Mouse (Mus musculus): ENCODE measurements around the gene Tmem94. TPM values are rescaled to one million over a fixed set of nuclear protein-coding genes. Genes with fewer than 3 reads are reported as not detected.

Gene Tmem94
- total and polyA plus RNA-seq, 2 experiments = 11.0 to 41.9 TPM

DNA sequence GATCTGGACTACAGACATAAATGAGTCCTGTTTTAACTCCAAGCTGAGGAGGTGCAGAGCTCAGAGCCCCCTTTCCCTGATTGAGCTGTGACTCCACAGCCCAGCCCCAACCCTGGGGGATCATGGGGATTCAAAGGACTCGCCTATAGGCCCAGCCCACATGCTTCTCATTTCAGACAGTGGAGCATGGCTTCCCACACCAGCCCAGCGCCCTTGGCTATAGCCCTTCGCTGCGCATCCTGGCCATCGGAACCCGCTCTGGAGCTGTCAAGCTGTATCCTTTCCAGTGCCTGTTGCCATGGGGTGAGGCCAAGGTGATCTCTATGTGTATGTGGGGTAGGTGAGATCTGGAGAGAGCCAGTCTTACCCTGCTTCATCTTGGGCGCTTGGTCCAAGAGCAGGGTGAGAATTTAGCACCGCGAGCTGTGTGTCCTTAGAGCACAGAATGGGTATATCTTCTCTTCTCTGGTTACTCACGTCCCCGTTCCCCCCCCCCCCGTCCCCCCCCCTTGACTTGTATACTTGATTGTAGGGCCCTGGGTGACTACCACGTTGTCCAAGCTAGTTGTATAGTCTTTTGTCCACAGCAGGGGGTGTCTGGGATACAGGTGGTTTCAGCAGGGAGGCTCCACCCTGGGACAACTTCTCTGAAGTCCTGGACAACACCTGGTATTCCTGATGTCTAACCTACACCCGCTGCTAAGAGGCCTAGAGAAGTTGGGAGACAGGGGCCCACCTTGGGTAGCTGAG is 78.1 kb downstream of the Tmem94 start:
- H3K27me3 ChIP-seq (ENCODE audit: control insufficient read depth, insufficient read depth, low read length) = no peaks in the 10 kb centered on the region
- H3K4me3 ChIP-seq (ENCODE audit: insufficient read depth, low read depth, low read length) = no peak overlapping the region
- no peak for DNase-seq (ENCODE audit: extremely low read depth, low read depth, low spot score)
- H3K36me3 ChIP-seq (ENCODE audit: control insufficient read depth, insufficient read depth, low read length) = peaks cover 10% of the 10 kb centered on the region; the same call in 1 of the 2 replicates
- no peak for TF ChIP-seq CTCF (IDR thresholded peaks at IDR 0.05; ENCODE audit: low read depth, low read length)
- TF ChIP-seq POLR2A (IDR thresholded peaks at IDR 0.05; ENCODE audit: extremely low read depth, insufficient read depth, low read length) = no peak
- no peak overlapping the region for H3K9ac ChIP-seq (ENCODE audit: low read depth, low read length)
- WGBS = 77% methylated on average over 12 of the region's 14 CpGs
- H3K4me1 ChIP-seq (ENCODE audit: control insufficient read depth, insufficient read depth, low read length) = peaks cover 23% of the 10 kb centered on the region
- peaks cover 5% of the 10 kb centered on the region; the same call in 1 of the 2 replicates for H3K79me2 ChIP-seq (ENCODE audit: control insufficient read depth, insufficient read depth, low read length)
- peak overlapping the region; percentile 32; the same call in 1 of the 2 replicates for H3K27ac ChIP-seq (replicated peaks; ENCODE audit: insufficient read depth, low read depth, low read length)

DNA sequence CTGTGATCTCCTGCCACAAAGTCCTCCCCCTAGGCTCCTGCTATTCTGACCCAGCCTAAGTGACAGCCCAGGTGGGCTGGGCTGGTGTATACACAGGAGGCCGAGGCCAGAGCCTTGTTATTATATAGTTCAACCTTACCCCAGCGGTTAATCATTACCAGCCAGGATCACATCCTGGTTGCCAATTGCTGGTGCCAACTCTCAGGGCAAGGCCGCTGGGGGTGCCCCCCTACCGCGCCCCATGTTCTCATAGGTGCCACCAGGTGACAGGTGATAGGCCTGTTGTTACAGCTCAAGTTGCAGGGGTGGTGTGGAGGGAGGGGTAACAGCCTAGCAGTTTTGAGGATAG is 78.6 kb downstream of the Tmem94 start:
- Histone ChIP-seq H3K4me3 (ENCODE audit: insufficient read depth, low read depth, low read length) (no peak overlapping the region), H3K79me2 (ENCODE audit: control insufficient read depth, insufficient read depth, low read length) (no peaks in the 10 kb centered on the region; the same call in 1 of the 2 replicates), H3K9ac (ENCODE audit: low read depth, low read length) (no peak overlapping the region), H3K27me3 (ENCODE audit: control insufficient read depth, insufficient read depth, low read length) (no peaks in the 10 kb centered on the region), H3K36me3 (ENCODE audit: control insufficient read depth, insufficient read depth, low read length) (peaks cover 10% of the 10 kb centered on the region; the same call in 1 of the 2 replicates), H3K27ac (replicated peaks; ENCODE audit: insufficient read depth, low read depth, low read length) (peak overlapping the region; percentile 32; the same call in 1 of the 2 replicates), H3K4me1 (ENCODE audit: control insufficient read depth, insufficient read depth, low read length) (peaks cover 17% of the 10 kb centered on the region)
- TF ChIP-seq POLR2A (IDR thresholded peaks at IDR 0.05; ENCODE audit: extremely low read depth, insufficient read depth, low read length) = no peak
- no peak for TF ChIP-seq CTCF (IDR thresholded peaks at IDR 0.05; ENCODE audit: low read depth, low read length)
- WGBS = 39% methylated on average over 5 of the region's 5 CpGs
- DNase-seq (ENCODE audit: extremely low read depth, low read depth, low spot score) = peak; percentile 81

DNA sequence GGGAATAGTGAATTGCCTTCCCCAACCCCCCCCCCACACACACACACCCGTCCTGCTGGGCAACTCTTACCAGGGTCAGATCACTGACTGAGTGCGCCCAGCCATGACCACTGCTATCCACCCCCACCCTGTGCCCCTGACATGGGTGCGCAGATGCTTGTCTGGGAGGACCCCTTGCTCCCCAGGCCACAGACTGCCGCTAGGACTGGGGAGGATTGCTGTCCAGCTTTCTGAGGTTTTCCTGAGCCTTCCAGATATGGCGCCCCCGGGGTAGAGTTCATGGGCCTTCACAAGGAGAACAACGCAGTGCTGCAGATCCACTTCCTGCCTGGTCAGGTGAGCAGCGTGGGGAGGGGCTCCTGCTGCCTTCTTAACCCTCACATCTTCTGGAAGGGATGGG is 79.0 kb downstream of the Tmem94 start:
- Histone ChIP-seq H3K36me3 (ENCODE audit: control insufficient read depth, insufficient read depth, low read length) (peaks cover 10% of the 10 kb centered on the region; the same call in 1 of the 2 replicates), H3K4me3 (ENCODE audit: insufficient read depth, low read depth, low read length) (no peak overlapping the region), H3K9ac (ENCODE audit: low read depth, low read length) (peak overlapping the region; percentile 25; the same call in 1 of the 2 replicates), H3K79me2 (ENCODE audit: control insufficient read depth, insufficient read depth, low read length) (no peaks in the 10 kb centered on the region; the same call in 1 of the 2 replicates), H3K27ac (replicated peaks; ENCODE audit: insufficient read depth, low read depth, low read length) (peak overlapping the region; percentile 6; the same call in 1 of the 2 replicates), H3K27me3 (ENCODE audit: control insufficient read depth, insufficient read depth, low read length) (no peaks in the 10 kb centered on the region), H3K4me1 (ENCODE audit: control insufficient read depth, insufficient read depth, low read length) (peaks cover 17% of the 10 kb centered on the region)
- no peak for DNase-seq (ENCODE audit: extremely low read depth, low read depth, low spot score)
- WGBS = 55% methylated on average over 8 of the region's 8 CpGs
- TF ChIP-seq POLR2A (IDR thresholded peaks at IDR 0.05; ENCODE audit: extremely low read depth, insufficient read depth, low read length) (no peak), CTCF (IDR thresholded peaks at IDR 0.05; ENCODE audit: low read depth, low read length) (no peak)

DNA sequence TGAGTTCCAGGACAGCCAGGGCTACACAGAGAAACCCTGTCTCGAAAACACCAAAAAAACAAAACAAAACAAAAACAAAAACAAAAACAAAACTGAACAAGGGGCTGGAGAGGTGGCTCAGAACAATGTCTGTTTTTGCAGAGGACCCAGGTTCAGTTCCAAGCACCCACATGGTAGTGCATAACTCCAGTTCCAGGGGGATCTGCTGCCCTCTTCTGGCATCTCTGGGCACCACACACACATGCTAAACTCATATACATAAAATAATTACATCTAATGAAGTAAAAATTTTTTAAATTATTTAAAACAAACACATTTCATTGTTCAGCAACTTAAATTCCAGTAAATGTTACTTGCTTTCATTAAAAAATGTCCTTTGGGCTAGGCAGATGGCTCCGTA is 80.6 kb downstream of the Tmem94 start:
- Histone ChIP-seq H3K36me3 (ENCODE audit: control insufficient read depth, insufficient read depth, low read length) (peaks cover 14% of the 10 kb centered on the region; the same call in 1 of the 2 replicates), H3K9ac (ENCODE audit: low read depth, low read length) (no peak overlapping the region), H3K4me3 (ENCODE audit: insufficient read depth, low read depth, low read length) (no peak overlapping the region), H3K4me1 (ENCODE audit: control insufficient read depth, insufficient read depth, low read length) (peaks cover 17% of the 10 kb centered on the region), H3K79me2 (ENCODE audit: control insufficient read depth, insufficient read depth, low read length) (no peaks in the 10 kb centered on the region), H3K27me3 (ENCODE audit: control insufficient read depth, insufficient read depth, low read length) (no peaks in the 10 kb centered on the region), H3K27ac (replicated peaks; ENCODE audit: insufficient read depth, low read depth, low read length) (no peak overlapping the region)
- WGBS = 98% methylated on average over 2 of the region's 2 CpGs
- TF ChIP-seq POLR2A (IDR thresholded peaks at IDR 0.05; ENCODE audit: extremely low read depth, insufficient read depth, low read length) (no peak), CTCF (IDR thresholded peaks at IDR 0.05; ENCODE audit: low read depth, low read length) (peak; percentile 11; the same call in 1 of the 2 replicates)
- no peak for DNase-seq (ENCODE audit: extremely low read depth, low read depth, low spot score)

Other genes with a start within 250 kb of the Tmem94 start
- gene Sumo2, start 229.2 kb upstream of the Tmem94 start, total RNA-seq (2014; rRNA removed) = 106 and 107 TPM in 2 replicates
- gene Sumo2, start 229.2 kb upstream of the Tmem94 start, polyA plus RNA-seq (2012; rRNA removed) = 24.0 and 27.2 TPM in 2 replicates
- 21.8 and 24.3 TPM in 2 replicates for gene Nup85, start 201.0 kb upstream of the Tmem94 start, total RNA-seq (2014; rRNA removed)
- gene Nup85, start 201.0 kb upstream of the Tmem94 start, polyA plus RNA-seq (2012; rRNA removed) = 21.9 and 22.4 TPM in 2 replicates
- gene Mrps7, start 161.5 kb upstream of the Tmem94 start, total RNA-seq (2014; rRNA removed) = 48.1 and 50.4 TPM in 2 replicates
- gene Mrps7, start 161.5 kb upstream of the Tmem94 start, polyA plus RNA-seq (2012; rRNA removed) = 32.9 and 39.2 TPM in 2 replicates
- gene Gga3, start 161.4 kb upstream of the Tmem94 start, total RNA-seq (2014; rRNA removed) = 1.7 and 3.2 TPM in 2 replicates
- gene Gga3, start 161.4 kb upstream of the Tmem94 start, polyA plus RNA-seq (2012; rRNA removed) = 5.9 and 8.3 TPM in 2 replicates
- gene Mif4gd, start 152.5 kb upstream of the Tmem94 start, total RNA-seq (2014; rRNA removed) = 35.5 and 40.3 TPM in 2 replicates
- gene Mif4gd, start 152.5 kb upstream of the Tmem94 start, polyA plus RNA-seq (2012; rRNA removed) = 108 and 132 TPM in 2 replicates
- gene Slc25a19, start 137.1 kb upstream of the Tmem94 start, total RNA-seq (2014; rRNA removed) = 8.9 and 14.5 TPM in 2 replicates
- 19.5 and 21.3 TPM in 2 replicates for gene Slc25a19, start 137.1 kb upstream of the Tmem94 start, polyA plus RNA-seq (2012; rRNA removed)
- gene Grb2, start 56.8 kb upstream of the Tmem94 start, total RNA-seq (2014; rRNA removed) = 14.7 and 17.3 TPM in 2 replicates
- 27.7 and 28.4 TPM in 2 replicates for gene Grb2, start 56.8 kb upstream of the Tmem94 start, polyA plus RNA-seq (2012; rRNA removed)
- gene Caskin2, start 48.2 kb downstream of the Tmem94 start, total RNA-seq (2014; rRNA removed) = 2.9 and 3.8 TPM in 2 replicates
- 8.9 and 9.7 TPM in 2 replicates for gene Caskin2, start 48.2 kb downstream of the Tmem94 start, polyA plus RNA-seq (2012; rRNA removed)
- gene Tsen54, start 49.3 kb downstream of the Tmem94 start, total RNA-seq (2014; rRNA removed) = 4.0 and 5.8 TPM in 2 replicates
- gene Tsen54, start 49.3 kb downstream of the Tmem94 start, polyA plus RNA-seq (2012; rRNA removed) = 11.2 and 15.6 TPM in 2 replicates
- 15.8 and 17.2 TPM in 2 replicates for gene Llgl2, start 58.6 kb downstream of the Tmem94 start, total RNA-seq (2014; rRNA removed)
- 46.8 and 52.7 TPM in 2 replicates for gene Llgl2, start 58.6 kb downstream of the Tmem94 start, polyA plus RNA-seq (2012; rRNA removed)
- gene Myo15b, start 93.0 kb downstream of the Tmem94 start, total RNA-seq (2014; rRNA removed) = 0.07 and 0.28 TPM in 2 replicates
- gene Myo15b, start 93.0 kb downstream of the Tmem94 start, polyA plus RNA-seq (2012; rRNA removed) = 0.51 and 0.56 TPM in 2 replicates
- gene Smim5, start 134.5 kb downstream of the Tmem94 start, total RNA-seq (2014; rRNA removed) = 0.13 TPM in 1 of 2 replicates, not detected in the other
- gene Smim5, start 134.5 kb downstream of the Tmem94 start, polyA plus RNA-seq (2012; rRNA removed) = 0.14 and 0.38 TPM in 2 replicates
- gene Smim6, start 146.6 kb downstream of the Tmem94 start, total RNA-seq (2014; rRNA removed) = 0.54 and 0.55 TPM in 2 replicates
- 0.38 and 0.71 TPM in 2 replicates for gene Smim6, start 146.6 kb downstream of the Tmem94 start, polyA plus RNA-seq (2012; rRNA removed)
- 12.8 and 16.0 TPM in 2 replicates for gene Sap30bp, start 167.8 kb downstream of the Tmem94 start, total RNA-seq (2014; rRNA removed)
- 11.2 and 12.7 TPM in 2 replicates for gene Sap30bp, start 167.8 kb downstream of the Tmem94 start, polyA plus RNA-seq (2012; rRNA removed)
- gene Recql5, start 168.0 kb downstream of the Tmem94 start, total RNA-seq (2014; rRNA removed) = 6.0 and 8.2 TPM in 2 replicates
- gene Recql5, start 168.0 kb downstream of the Tmem94 start, polyA plus RNA-seq (2012; rRNA removed) = 10.0 and 12.3 TPM in 2 replicates
- 0.34 and 0.65 TPM in 2 replicates for gene Itgb4, start 209.3 kb downstream of the Tmem94 start, total RNA-seq (2014; rRNA removed)
- gene Itgb4, start 209.3 kb downstream of the Tmem94 start, polyA plus RNA-seq (2012; rRNA removed) = 0.18 and 0.25 TPM in 2 replicates
- 49.5 and 53.0 TPM in 2 replicates for gene Galk1, start 247.3 kb downstream of the Tmem94 start, total RNA-seq (2014; rRNA removed)
- 74.7 and 79.6 TPM in 2 replicates for gene Galk1, start 247.3 kb downstream of the Tmem94 start, polyA plus RNA-seq (2012; rRNA removed)